Mouse (Mus musculus) bone marrow macrophage, adult 2 months (primary cell): ENCODE measurements around the gene Ugt1a10.

Source experiments
- CTCF ChIP-seq: IDR thresholded peaks from 2 replicates; pipeline ENCODE4 v1.5.1; 2012; ENCODE audit warnings: low read depth, mild to moderate bottlenecking, low read length, moderate library complexity
- POLR2A ChIP-seq: IDR thresholded peaks from 2 replicates; pipeline ENCODE4 v1.6.1; 2012; ENCODE audit warnings: mild to moderate bottlenecking, low read depth, low read length, borderline replicate concordance

- TF ChIP-seq CTCF (no peak), POLR2A (no peak)
These were observed 209.2 kb downstream of the Ugt1a10 start for GRCm38 (mm10) chr1:88264237-88264868.
